27 mouse cellular contexts compared by ENCODE assay signal in genomic region chr2:16439030-16439429, GRCm38 (mm10).
DNase-seq lines count a peak whose midpoint lies in the region; ATAC-seq and TF ChIP-seq lines count a peak whose summit lies in the region.
"Had no signal": no experiment of that assay in that cellular context is flagged by ENCODE, and none has a peak within 500 bp of the region (broad histone marks: within the 10 kb centered on the region; RNA-seq: fewer than 3 reads in every experiment).

No protein-coding gene starts in this region.

- H3K9me3 ChIP-seq in hindbrain, postnatal 0 days (ENCODE audit: low read length): no peaks in the 10 kb centered on the region
- H3K9me3 ChIP-seq in hindbrain, embryonic 12.5 days (replicated peaks): no peaks in the 10 kb centered on the region
- no peaks in the 10 kb centered on the region for H3K9me3 ChIP-seq in kidney, embryonic 14.5 days (ENCODE audit: control insufficient read depth, low read length)
- H3K9me3 ChIP-seq: hindbrain, embryonic 13.5 days; limb, embryonic 12.5 days; liver, embryonic 12.5 days; megakaryocyte, embryonic 14.5 days; neural tube, embryonic 15.5 days; stomach, embryonic 15.5 days had no signal

- no peaks in the 10 kb centered on the region for H3K4me1 ChIP-seq in hindbrain, postnatal 0 days (ENCODE audit: insufficient read depth, low read length)
- H3K4me1 ChIP-seq in hindbrain, embryonic 12.5 days: no peaks in the 10 kb centered on the region
- no peaks in the 10 kb centered on the region for H3K4me1 ChIP-seq in kidney, embryonic 14.5 days (ENCODE audit: control insufficient read depth, insufficient read depth, low read length)
- H3K4me1 ChIP-seq: hindbrain, embryonic 13.5 days; limb, embryonic 12.5 days; liver, embryonic 12.5 days; neural tube, embryonic 15.5 days; stomach, embryonic 15.5 days had no signal

- H3K4me3 ChIP-seq in hindbrain, postnatal 0 days (ENCODE audit: low read length): no peak overlapping the region
- no peak overlapping the region for H3K4me3 ChIP-seq in hindbrain, embryonic 12.5 days
- H3K4me3 ChIP-seq in kidney, embryonic 14.5 days (ENCODE audit: low read length): no peak overlapping the region
- H3K4me3 ChIP-seq: erythroblast, embryonic 14.5 days; hindbrain, embryonic 13.5 days; limb, embryonic 12.5 days; liver, embryonic 12.5 days; megakaryocyte, embryonic 14.5 days; neural tube, embryonic 15.5 days; stomach, embryonic 15.5 days had no signal

- no peak overlapping the region for H3K27ac ChIP-seq in hindbrain, postnatal 0 days
- H3K27ac ChIP-seq in hindbrain, embryonic 12.5 days: no peak overlapping the region
- H3K27ac ChIP-seq in kidney, embryonic 14.5 days (ENCODE audit: low read depth, low read length): no peak overlapping the region
- H3K27ac ChIP-seq: hindbrain, embryonic 13.5 days; limb, embryonic 12.5 days; liver, embryonic 12.5 days; neural tube, embryonic 15.5 days; stomach, embryonic 15.5 days had no signal

- peak; percentile 83 for ATAC-seq in hindbrain, postnatal 0 days
- ATAC-seq in hindbrain, embryonic 12.5 days (ENCODE audit: low FRiP score): no peak
- no peak for ATAC-seq in kidney, embryonic 14.5 days (ENCODE audit: low FRiP score, low TSS enrichment)
- ATAC-seq: liver, embryonic 12.5 days; liver, postnatal 0 days; lung, postnatal 0 days had no signal

- H3K27me3 ChIP-seq in hindbrain, postnatal 0 days (ENCODE audit: insufficient read depth, low read length): no peaks in the 10 kb centered on the region
- H3K27me3 ChIP-seq in hindbrain, embryonic 12.5 days: no peaks in the 10 kb centered on the region
- H3K27me3 ChIP-seq in kidney, embryonic 14.5 days (ENCODE audit: control insufficient read depth, insufficient read depth, low read length): no peaks in the 10 kb centered on the region
- H3K27me3 ChIP-seq: hindbrain, embryonic 13.5 days; limb, embryonic 12.5 days; liver, embryonic 12.5 days; megakaryocyte, embryonic 14.5 days; neural tube, embryonic 15.5 days; stomach, embryonic 15.5 days had no signal

- DNase-seq in hindbrain, postnatal 0 days (ENCODE audit: low spot score): peak; percentile 49
- DNase-seq in cerebellum, adult 11 months: peak; percentile 8
- DNase-seq in cerebellum, adult 18-20 months: peak; percentile 10 to 13
- DNase-seq in cerebellum, postnatal 10 days: peak; percentile 69 to 78
- no peak for DNase-seq in heart, adult 8-10 months (ENCODE audit: low spot score)
- no peak for DNase-seq in lung, adult 18-20 months
- DNase-seq: adrenal gland, postnatal 36 days; B cell, adult 2 months; gastrocnemius, postnatal 10 days; heart, postnatal 14 days; kidney, adult 8-10 months; kidney, postnatal 10 days; liver, postnatal 0 days; lung, postnatal 4 days; midbrain, embryonic 14.5 days; retina, postnatal 1 day; right cerebral cortex, postnatal 14 days had no signal

- H3K9ac ChIP-seq in hindbrain, postnatal 0 days (replicated peaks; ENCODE audit: low read length): no peak overlapping the region
- H3K9ac ChIP-seq in hindbrain, embryonic 12.5 days: no peak overlapping the region
- H3K9ac ChIP-seq in kidney, embryonic 14.5 days (ENCODE audit: low read depth, low read length): no peak overlapping the region
- H3K9ac ChIP-seq: hindbrain, embryonic 13.5 days; limb, embryonic 12.5 days; liver, embryonic 12.5 days; liver, postnatal 0 days; neural tube, embryonic 15.5 days; stomach, embryonic 15.5 days had no signal

- no peaks in the 10 kb centered on the region for H3K36me3 ChIP-seq in hindbrain, postnatal 0 days (ENCODE audit: insufficient read depth, low read length)
- no peaks in the 10 kb centered on the region for H3K36me3 ChIP-seq in hindbrain, embryonic 12.5 days
- no peaks in the 10 kb centered on the region for H3K36me3 ChIP-seq in kidney, embryonic 14.5 days (ENCODE audit: control insufficient read depth, insufficient read depth, low read length)
- H3K36me3 ChIP-seq: hindbrain, embryonic 13.5 days; limb, embryonic 12.5 days; liver, embryonic 12.5 days; neural tube, embryonic 15.5 days; stomach, embryonic 15.5 days had no signal

- TF ChIP-seq CTCF in hindbrain, postnatal 0 days (IDR thresholded peaks at IDR 0.05; ENCODE audit: low read depth): no peak

- 60% methylated on average over 5 of the region's 5 CpGs for WGBS in hindbrain, postnatal 0 days
- WGBS in hindbrain, embryonic 12.5 days: 93% methylated on average over 5 of the region's 5 CpGs
- WGBS in kidney, embryonic 14.5 days: 91% methylated on average over 5 of the region's 5 CpGs

- no peak overlapping the region for H3K4me2 ChIP-seq in hindbrain, postnatal 0 days (ENCODE audit: low read depth, low read length)
- H3K4me2 ChIP-seq in hindbrain, embryonic 12.5 days (replicated peaks): no peak overlapping the region
- no peak overlapping the region for H3K4me2 ChIP-seq in kidney, embryonic 14.5 days (replicated peaks; ENCODE audit: low read depth, low read length)
- H3K4me2 ChIP-seq: hindbrain, embryonic 13.5 days; limb, embryonic 12.5 days; liver, embryonic 12.5 days; neural tube, embryonic 15.5 days; stomach, embryonic 15.5 days had no signal

Comparison
In these comparisons a context has a peak if more than half of its experiments do, and no peak if none do; other contexts are left out.
1. DNase-seq: peak in hindbrain, postnatal 0 days (single experiment), cerebellum, adult 11 months (single experiment), cerebellum, adult 18-20 months (2 of 2) and cerebellum, postnatal 10 days (2 of 2); none in heart, adult 8-10 months (single experiment) and lung, adult 18-20 months (0 of 2).